8 mouse cellular contexts compared by ENCODE assay signal in genomic region chr4:125835250-125835649, GRCm38 (mm10).
DNase-seq lines count a peak whose midpoint lies in the region; ATAC-seq lines count a peak whose summit lies in the region.

No protein-coding gene starts in this region.

- H3K4me3 ChIP-seq in liver, embryonic 12.5 days: no peak overlapping the region
- no peak overlapping the region for H3K4me3 ChIP-seq in midbrain, embryonic 14.5 days (replicated peaks; ENCODE audit: low read depth, low read length)

- no peaks in the 10 kb centered on the region for H3K36me3 ChIP-seq in liver, embryonic 12.5 days
- no peaks in the 10 kb centered on the region for H3K36me3 ChIP-seq in midbrain, embryonic 14.5 days (ENCODE audit: control insufficient read depth, insufficient read depth, low read length)

- H3K27me3 ChIP-seq in liver, embryonic 12.5 days (replicated peaks): no peaks in the 10 kb centered on the region
- no peaks in the 10 kb centered on the region for H3K27me3 ChIP-seq in midbrain, embryonic 14.5 days (ENCODE audit: control insufficient read depth, insufficient read depth, low read length)

- ATAC-seq in liver, embryonic 12.5 days: no peak
- no peak for ATAC-seq in midbrain, embryonic 14.5 days (ENCODE audit: low FRiP score, low TSS enrichment)

- no peaks in the 10 kb centered on the region for H3K9me3 ChIP-seq in liver, embryonic 12.5 days (replicated peaks)
- H3K9me3 ChIP-seq in midbrain, embryonic 14.5 days (ENCODE audit: control insufficient read depth, low read length): no peaks in the 10 kb centered on the region

- H3K27ac ChIP-seq in liver, embryonic 12.5 days: no peak overlapping the region
- no peak overlapping the region for H3K27ac ChIP-seq in midbrain, embryonic 14.5 days (replicated peaks; ENCODE audit: low read depth, low read length)

- H3K4me1 ChIP-seq in liver, embryonic 12.5 days: no peaks in the 10 kb centered on the region
- H3K4me1 ChIP-seq in midbrain, embryonic 14.5 days (ENCODE audit: control insufficient read depth, insufficient read depth, low read length): 0 out of 2 replicates have a peak, but pooled peaks cover 3% of the 10 kb centered on the region

- H3K4me2 ChIP-seq in liver, embryonic 12.5 days: no peak overlapping the region
- H3K4me2 ChIP-seq in midbrain, embryonic 14.5 days (ENCODE audit: low read length): no peak overlapping the region

- H3K9ac ChIP-seq in liver, embryonic 12.5 days: no peak overlapping the region
- no peak overlapping the region for H3K9ac ChIP-seq in midbrain, embryonic 14.5 days (replicated peaks; ENCODE audit: low read length)

- 1% methylated on average over 8 of the region's 8 CpGs for WGBS in liver, embryonic 12.5 days (ENCODE audit: insufficient replicate concordance)
- under 1% methylated on average over 8 of the region's 8 CpGs for WGBS in midbrain, embryonic 14.5 days

- DNase-seq in liver (peak; percentile 73), ZHBTc4 (ENCODE audit: low read depth, low spot score) (peak; percentile 86)
- peak; percentile 91 for DNase-seq in forelimb bud, embryonic 11.5 days (ENCODE audit: low read depth, low spot score)
- peak; percentile 71 for DNase-seq in midbrain, embryonic 14.5 days
- DNase-seq in cerebellum, adult 18-20 months: no peak
- DNase-seq in urinary bladder, adult 2 months (ENCODE audit: low spot score): no peak
- no peak for DNase-seq in T-cell, adult 2 months (ENCODE audit: low spot score)

Comparison
In these comparisons a context has a peak if more than half of its experiments do, and no peak if none do; other contexts are left out.
1. DNase-seq: peak in liver (single experiment), ZHBTc4 (single experiment), forelimb bud, embryonic 11.5 days (single experiment) and midbrain, embryonic 14.5 days (single experiment); none in cerebellum, adult 18-20 months (0 of 2), urinary bladder, adult 2 months (single experiment) and T-cell, adult 2 months (single experiment).